ENCODE assay signal across 8 mouse cellular contexts in genomic region chr10:123075751-123076242, GRCm38 (mm10). TPM values are rescaled to one million over a fixed set of nuclear protein-coding genes. Genes with fewer than 3 reads are reported as not detected.
DNase-seq lines count a peak whose midpoint lies in the region; ATAC-seq and TF ChIP-seq lines count a peak whose summit lies in the region.

No protein-coding gene starts in this region.

- no peaks in the 10 kb centered on the region for H3K9me3 ChIP-seq in embryonic facial prominence, embryonic 14.5 days (ENCODE audit: control insufficient read depth, low read length)

- no peak for TF ChIP-seq CTCF in left cerebral cortex, adult 2 months (IDR thresholded peaks at IDR 0.05)

- DNase-seq in left cerebral cortex, adult 2 months (ENCODE audit: extremely low spot score in 1 of 2, low spot score in 2 of 2): peak; percentile 23 to 37
- DNase-seq in left cerebral cortex, adult 9 months (ENCODE audit: low spot score in 2 of 2): no peak
- peak; percentile 72 for DNase-seq in R1 (ENCODE audit: low read depth, low spot score)
- no peak for DNase-seq in embryonic facial prominence, embryonic 14.5 days (ENCODE audit: low spot score)
- DNase-seq in urinary bladder, postnatal 10 days (ENCODE audit: low spot score): no peak
- no peak for DNase-seq in frontal cortex, postnatal 14 days (ENCODE audit: low spot score in 2 of 2)

- WGBS in embryonic facial prominence, embryonic 14.5 days: 0% methylated on average over 32 of the region's 48 CpGs

- H3K4me1 ChIP-seq in embryonic facial prominence, embryonic 14.5 days (ENCODE audit: control insufficient read depth, insufficient read depth, low read length): peaks cover 13% of the 10 kb centered on the region

- no peaks in the 10 kb centered on the region for H3K27me3 ChIP-seq in embryonic facial prominence, embryonic 14.5 days (replicated peaks; ENCODE audit: control insufficient read depth, insufficient read depth, low read length)

- peaks cover 11% of the 10 kb centered on the region; the same call in 1 of the 2 replicates for H3K36me3 ChIP-seq in embryonic facial prominence, embryonic 14.5 days (ENCODE audit: control insufficient read depth, insufficient read depth, low read length)

- intact Hi-C loops in left cerebral cortex, adult 2 months (cut with DNase I): loop anchor here (5.0 kb wide), 1 partner anchor 268 kb away; no protein-coding TSS in a partner anchor

- peak overlapping the region; percentile 93 for H3K27ac ChIP-seq in left cerebral cortex, adult 2 months
- peak overlapping the region; percentile 72 for H3K27ac ChIP-seq in embryonic facial prominence, embryonic 14.5 days (replicated peaks; ENCODE audit: low read depth, low read length)

- H3K4me3 ChIP-seq in left cerebral cortex, adult 2 months: peak overlapping the region; percentile 76
- peak overlapping the region; percentile 96 for H3K4me3 ChIP-seq in embryonic facial prominence, embryonic 14.5 days (ENCODE audit: low read depth, low read length)

- peak overlapping the region; percentile 80 for H3K4me2 ChIP-seq in embryonic facial prominence, embryonic 14.5 days (ENCODE audit: low read depth, low read length)

- peak overlapping the region; percentile 98 for H3K9ac ChIP-seq in embryonic facial prominence, embryonic 14.5 days (ENCODE audit: low read depth, low read length)

- ATAC-seq in embryonic facial prominence, embryonic 14.5 days (ENCODE audit: low read depth): peak; percentile 69
- ATAC-seq in inflammation-experienced regulatory T-cells, adult 6 months: peak; percentile 5
- peak; percentile 16 for ATAC-seq in megakaryocyte progenitor cell, adult 5-6 weeks (replicated peaks; ENCODE audit: poor library complexity)

RNA-seq across cellular contexts. Expression of gene Mon2, which starts 0.5 kb away (rescaled TPM):
- 100 to 1,000 TPM in 1 of 2 experiments, 10 to 100 TPM in 1; 98.6 to 104 TPM for total RNA-seq in left cerebral cortex, adult 2 months (2021)
- 44.5 and 48.3 TPM in 2 replicates for polyA plus RNA-seq in embryonic facial prominence, embryonic 14.5 days (2014; fragmentation: Nextera tagmentation; extraction: Ambion mirVana)
- polyA plus RNA-seq in inflammation-experienced regulatory T-cells, adult 6 months (2017; shearing (Covaris generic)): 10 to 100 TPM; 12.3 to 39.6 (median 34.4) TPM
- 25.6 and 45.4 TPM in 2 replicates for total RNA-seq in megakaryocyte progenitor cell, adult 5-6 weeks (2015)
- total RNA-seq in megakaryocyte progenitor cell, adult 5-6 weeks (2017): 35.9 and 48.0 TPM in 2 replicates

Comparison
In these comparisons a context has a peak if more than half of its experiments do, and no peak if none do; other contexts are left out.
1. DNase-seq: peak in left cerebral cortex, adult 2 months (2 of 2) and R1 (single experiment); none in left cerebral cortex, adult 9 months (0 of 2), embryonic facial prominence, embryonic 14.5 days (single experiment), urinary bladder, postnatal 10 days (single experiment) and frontal cortex, postnatal 14 days (0 of 2).
2. ATAC-seq: peak in every context shown above with its lines; median percentile 69 in embryonic facial prominence, embryonic 14.5 days; 16 in megakaryocyte progenitor cell, adult 5-6 weeks; 5 in inflammation-experienced regulatory T-cells, adult 6 months.